Mouse (Mus musculus) layer of hippocampus, adult 8-10 months (tissue): ENCODE measurements around the gene Dip2a. TPM values are rescaled to one million over a fixed set of nuclear protein-coding genes. Genes with fewer than 3 reads are reported as not detected.

Experiments
- DNase-seq, 2 experiments: peaks; one replicate each; pipeline ENCODE4 v3.0.0; 2022; ENCODE audit warnings: low spot score in 2 of 2
- total RNA-seq, 4 experiments: library from RNA; stranded (reverse); gene quantifications; 2 replicates each; pipeline ENCODE4 v1.2.4; 2022

The Dip2a gene
- total RNA-seq, 4 experiments from 2014 or later: 61.0 to 72.9 (median 64.9) TPM

- DNase-seq: no peak
Observed at GRCm38 (mm10) chr10:76247960-76248646, 97.0 kb downstream of the Dip2a start.

GRCm38 (mm10) chr10:76246601-76247000, 98.5 kb downstream of the Dip2a start:
- DNase-seq: no peak

- no peak for DNase-seq
Observed at GRCm38 (mm10) chr10:76245106-76245505, 100.0 kb downstream of the Dip2a start.

- no peak for DNase-seq
Observed at GRCm38 (mm10) chr10:76239401-76239800, 105.7 kb downstream of the Dip2a start.

GRCm38 (mm10) chr10:76237341-76238225, 107.5 kb downstream of the Dip2a start, which contains the start of gene Prmt2:
Gene Prmt2, minus strand, starts transcription at chr10:76237865.
- DNase-seq: peak; percentile 79 to 90

- DNase-seq: no peak
Observed at GRCm38 (mm10) chr10:76229627-76230026, 115.5 kb downstream of the Dip2a start.

GRCm38 (mm10) chr10:76225944-76226343, 119.1 kb downstream of the Dip2a start:
- no peak for DNase-seq

- no peak for DNase-seq
Observed at GRCm38 (mm10) chr10:76218240-76218639, 126.9 kb downstream of the Dip2a start.

- no peak for DNase-seq
Observed at GRCm38 (mm10) chr10:76217056-76217455, 128.0 kb downstream of the Dip2a start.

GRCm38 (mm10) chr10:76214161-76214560, 130.9 kb downstream of the Dip2a start:
- no peak for DNase-seq

GRCm38 (mm10) chr10:76212121-76212520, 133.0 kb downstream of the Dip2a start:
- no peak for DNase-seq

GRCm38 (mm10) chr10:76210806-76211205, 134.3 kb downstream of the Dip2a start:
- DNase-seq: no peak

Other genes starting within 250 kb of the Dip2a start
- gene Slc5a4b, start 234.3 kb downstream of the Dip2a start, total RNA-seq: not detected
- not detected for gene Slc5a4a, start 197.8 kb downstream of the Dip2a start, total RNA-seq
- gene Prmt2, start 107.4 kb downstream of the Dip2a start, total RNA-seq: 10 to 100 TPM; 63.9 to 78.1 (median 75.3) TPM
- gene S100b, start 91.4 kb downstream of the Dip2a start, total RNA-seq: 100 to 1,000 TPM; 146 to 207 (median 176) TPM
- 1 to 10 TPM in 1 of 4 experiments, not detected in 3; 6.9 TPM for gene AC141477.1, start 95.2 kb upstream of the Dip2a start, total RNA-seq
- 10 to 100 TPM; 21.7 to 23.6 (median 23.2) TPM for gene Pcnt, start 97.5 kb upstream of the Dip2a start, total RNA-seq
- under 1 TPM in 2 of 4 experiments, not detected in 2; 0.21 to 0.25 TPM for gene 2610028H24Rik, start 103.8 kb upstream of the Dip2a start, total RNA-seq
- gene Mcm3ap, start 123.6 kb upstream of the Dip2a start, total RNA-seq: 10 to 100 TPM; 49.6 to 54.6 (median 54.2) TPM
- gene Ybey, start 123.8 kb upstream of the Dip2a start, total RNA-seq: 1 to 10 TPM; 3.1 to 5.3 (median 4.5) TPM
- 10 to 100 TPM; 40.6 to 69.0 (median 51.1) TPM for gene Lss, start 186.3 kb upstream of the Dip2a start, total RNA-seq
- gene Spatc1l, start 217.0 kb upstream of the Dip2a start, total RNA-seq: not detected
- under 1 TPM in 1 of 4 experiments, not detected in 3; 0.21 TPM for gene Ftcd, start 230.4 kb upstream of the Dip2a start, total RNA-seq